Mouse (Mus musculus): ENCODE results near the gene Commd9. TPM values are rescaled to one million over a fixed set of nuclear protein-coding genes. Genes with fewer than 3 reads are reported as not detected.

The Commd9 gene
- polyA plus RNA-seq, 1 experiment from 2014 or later: 73.1 TPM

DNA sequence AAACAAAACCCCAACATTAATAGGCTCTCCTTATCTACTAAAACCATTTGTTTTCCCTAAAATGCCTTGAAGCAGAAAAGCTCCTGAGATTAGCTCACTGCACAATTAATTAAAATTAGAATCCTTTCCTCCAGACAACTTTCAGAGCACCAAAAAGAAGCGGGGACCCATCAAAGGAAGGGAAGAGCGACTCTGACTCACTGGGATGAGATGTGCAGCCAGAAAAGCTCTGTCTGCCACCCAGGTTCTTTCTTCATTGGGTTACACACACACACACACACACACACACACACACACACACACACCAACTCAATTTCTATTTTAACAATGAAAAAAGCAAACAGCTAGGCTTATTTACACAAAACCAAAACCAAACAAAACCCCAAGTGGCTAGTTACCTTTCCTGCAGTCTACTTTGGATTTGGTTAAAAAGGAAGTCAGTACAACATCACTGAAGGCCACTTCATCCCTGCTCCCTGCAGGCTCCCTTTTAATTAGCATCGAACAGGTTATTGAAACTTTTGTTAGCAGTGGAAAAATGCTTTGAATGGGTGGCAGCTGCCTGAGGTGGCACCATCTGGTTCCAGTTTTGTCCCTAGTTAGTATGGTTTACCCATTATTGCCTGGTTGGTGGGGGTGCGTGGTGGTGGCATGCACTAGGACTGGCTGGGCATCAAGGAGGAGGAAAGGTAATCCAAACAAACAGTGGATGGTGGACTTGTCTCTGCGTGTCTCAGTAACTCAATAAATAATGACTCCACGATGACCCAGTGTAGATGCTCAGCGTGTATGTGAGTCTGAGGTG lies 64.9 kb downstream of the Commd9 start:
- H3K4me2 ChIP-seq (ENCODE audit: low read length): no peak overlapping the region
- H3K27me3 ChIP-seq (ENCODE audit: insufficient read depth, low read length): no peaks in the 10 kb centered on the region
- no peaks in the 10 kb centered on the region for H3K9me3 ChIP-seq (replicated peaks; ENCODE audit: low read length)
- H3K36me3 ChIP-seq (ENCODE audit: insufficient read depth, low read length): 0 out of 2 replicates have a peak, but pooled peaks cover 8% of the 10 kb centered on the region
- H3K4me3 ChIP-seq (replicated peaks; ENCODE audit: low read depth, low read length): no peak overlapping the region
- 70% methylated on average over 7 of the region's 7 CpGs for WGBS
- no peak for TF ChIP-seq CTCF (IDR thresholded peaks at IDR 0.05; ENCODE audit: low read depth)
- H3K4me1 ChIP-seq (replicated peaks; ENCODE audit: insufficient read depth, low read length): no peaks in the 10 kb centered on the region
- no peak for DNase-seq (ENCODE audit: low spot score)
- no peak overlapping the region for H3K27ac ChIP-seq
- no peak overlapping the region for H3K9ac ChIP-seq (ENCODE audit: low read depth, low read length)
- ATAC-seq (replicated peaks; ENCODE audit: low FRiP score, low read depth): no peak

Other genes starting within 250 kb of the Commd9 start
- gene Rag1, start 236.7 kb upstream of the Commd9 start, polyA plus RNA-seq (2015; fragmentation: Nextera tagmentation; extraction: Ambion mirVana): 0.01 and 0.05 TPM in 2 replicates
- 65.8 and 75.1 TPM in 2 replicates for gene B230118H07Rik, start 236.7 kb upstream of the Commd9 start, polyA plus RNA-seq (2015; fragmentation: Nextera tagmentation; extraction: Ambion mirVana)
- gene Traf6, start 207.8 kb upstream of the Commd9 start, polyA plus RNA-seq (2015; fragmentation: Nextera tagmentation; extraction: Ambion mirVana): 7.4 and 8.6 TPM in 2 replicates
- gene Prr5l, start 3.2 kb upstream of the Commd9 start, polyA plus RNA-seq (2015; fragmentation: Nextera tagmentation; extraction: Ambion mirVana): 38.1 and 48.5 TPM in 2 replicates

Data from kidney, postnatal 0 days (tissue).